Mouse (Mus musculus) embryonic stem cell, embryonic (primary cell): ENCODE results near the gene Pth1r.

ENCODE experiments used
- CTCF ChIA-PET, 4 experiments: fragments of 300-600 bp in 2 of 4; fragments of 350-600 bp in 2 of 4; sonication (Branson Sonifier 250); formaldehyde crosslinking; loops; one replicate each; lab custom pipeline; 2022; ENCODE audit warnings: inconsistent platforms in 2 of 4; lab: Charles Lee
- POLR2A ChIA-PET, 4 experiments: fragments of 300-600 bp in 2 of 4; fragments of 350-600 bp in 2 of 4; sonication (Branson Sonifier 250); formaldehyde crosslinking; loops; one replicate each; lab custom pipeline; 2022; ENCODE audit warnings: antibody characterized with exemption in 4 of 4, inconsistent platforms in 1 of 4; lab: Charles Lee

Gene Pth1r

GRCm38 (mm10) chr9:110738054-110738453 lies 8.9 kb downstream of the Pth1r start:
- CTCF ChIA-PET, result interaction anchor here (0.6 to 2.2 kb wide), 13 partner anchors 9 to 705 kb away, joined by 3 to 9 read pairs (median 4); partner anchors contain the start of gene Pth1r (in 1 of the 4)
- POLR2A ChIA-PET, result interaction anchor here in 2 of 4 experiments (0.7 to 1.4 kb wide), 2 partner anchors 41 to 581 kb away, joined by 3 read pairs; no protein-coding TSS in a partner anchor

GRCm38 (mm10) chr9:110736362-110736761 lies 10.6 kb downstream of the Pth1r start:
- ChIA-PET POLR2A (interaction anchor here in 2 of 4 experiments (0.5 to 1.2 kb wide), 2 partner anchors 70 to 340 kb away, joined by 3 to 4 read pairs; no protein-coding TSS in a partner anchor), CTCF (interaction anchor here in 2 of 4 experiments (1.2 to 2.2 kb wide), 2 partner anchors 45 to 102 kb away, joined by 4 to 5 read pairs; no protein-coding TSS in a partner anchor)

DNA sequence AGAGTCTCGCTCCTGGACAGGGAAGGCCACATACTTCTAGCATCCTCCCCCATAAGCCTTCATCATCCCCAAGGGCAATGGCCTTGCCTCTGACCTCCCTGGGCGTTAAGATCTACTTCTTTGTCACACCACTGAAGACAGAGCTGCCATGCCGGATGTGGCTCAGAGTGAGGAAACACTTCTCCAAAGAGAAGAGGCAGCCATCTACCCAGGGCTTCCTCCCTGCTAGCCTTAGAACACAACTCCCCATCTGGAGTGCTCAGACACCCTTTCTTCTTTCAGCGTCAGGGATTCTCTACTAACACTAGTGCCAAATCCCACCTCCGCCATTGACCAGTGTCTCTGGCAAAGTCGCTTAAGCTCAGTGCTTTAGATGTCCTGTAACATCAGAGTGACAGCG lies 12.8 kb downstream of the Pth1r start:
- ChIA-PET CTCF (interaction anchor here in 2 of 4 experiments (1.3 to 2.0 kb wide), 2 partner anchors 45 to 47 kb away, joined by 3 to 9 read pairs; no protein-coding TSS in a partner anchor), POLR2A (interaction anchor here in 2 of 4 experiments (0.6 to 1.4 kb wide), 6 partner anchors 9 to 1743 kb away, joined by 3 to 5 read pairs (median 3); partner anchors contain the start of genes Nradd (in 1 of the 2) and Pfkfb4 (in 1 of the 2))

DNA sequence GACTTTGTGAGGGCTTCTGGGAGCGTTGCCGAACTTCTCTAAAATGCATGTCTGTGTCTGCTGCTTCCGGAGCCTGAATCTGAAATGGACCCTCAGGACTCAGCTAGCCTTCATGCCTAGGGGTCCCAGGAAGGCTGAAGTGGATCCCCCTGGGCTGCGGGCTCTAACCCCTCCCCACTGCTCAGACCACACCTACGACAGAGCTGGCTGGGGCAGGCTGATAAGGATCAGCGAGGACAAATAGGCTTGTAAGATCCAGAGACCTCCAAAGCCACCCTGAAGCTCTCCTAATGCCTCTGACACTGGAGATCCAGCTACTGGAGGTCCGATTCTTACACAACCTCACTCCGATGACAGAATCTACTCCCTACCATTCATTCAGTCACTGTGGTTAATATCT lies 13.8 kb downstream of the Pth1r start:
- CTCF ChIA-PET, result interaction anchor here (0.6 to 3.7 kb wide), 18 partner anchors 9 to 557 kb away, joined by 3 to 28 read pairs (median 4); partner anchors contain the start of genes Elp6 (in 1 of the 4) and Myl3 (in 1 of the 4)
- POLR2A ChIA-PET, result interaction anchor here in 2 of 4 experiments (0.7 to 1.7 kb wide), 19 partner anchors 9 to 556 kb away, joined by 3 to 18 read pairs (median 4); partner anchors contain the start of genes Myl3 (in 2 of the 2), Als2cl (in 1 of the 2), Epm2aip1 (in 1 of the 2) and Mlh1 (in 1 of the 2)

- ChIA-PET CTCF (interaction anchor here (0.6 to 3.7 kb wide), 23 partner anchors 9 to 557 kb away, joined by 3 to 28 read pairs (median 4); partner anchors contain the start of genes Als2cl (in 1 of the 4), Elp6 (in 1 of the 4), Myl3 (in 1 of the 4) and Nradd (in 1 of the 4)), POLR2A (interaction anchor here in 3 of 4 experiments (0.6 to 1.7 kb wide), 25 partner anchors 8 to 557 kb away, joined by 3 to 18 read pairs (median 4); partner anchors contain the start of genes Myl3 (in 2 of the 3), Als2cl (in 1 of the 3), Epm2aip1 (in 1 of the 3) and Kif9 (in 1 of the 3))
These were observed 14.3 kb downstream of the Pth1r start for GRCm38 (mm10) chr9:110732623-110733022.

- ChIA-PET POLR2A (interaction anchor here in 3 of 4 experiments (0.6 to 1.7 kb wide), 18 partner anchors 10 to 540 kb away, joined by 3 to 18 read pairs (median 4); partner anchors contain the start of genes Myl3 (in 2 of the 3), Als2cl (in 1 of the 3), Epm2aip1 (in 1 of the 3) and Kif9 (in 1 of the 3)), CTCF (interaction anchor here (0.6 to 3.9 kb wide), 21 partner anchors 10 to 558 kb away, joined by 3 to 28 read pairs (median 4); partner anchors contain the start of genes Als2cl (in 1 of the 4), Myl3 (in 1 of the 4), Nradd (in 1 of the 4) and Tmie (in 1 of the 4))
These were observed 15.1 kb downstream of the Pth1r start for GRCm38 (mm10) chr9:110731859-110732258.

- CTCF ChIA-PET, result interaction anchor here in 3 of 4 experiments (0.6 to 3.9 kb wide), 9 partner anchors 8 to 52 kb away, joined by 3 to 28 read pairs (median 3); no protein-coding TSS in a partner anchor
These were observed 17.1 kb downstream of the Pth1r start for GRCm38 (mm10) chr9:110729841-110730240.

DNA sequence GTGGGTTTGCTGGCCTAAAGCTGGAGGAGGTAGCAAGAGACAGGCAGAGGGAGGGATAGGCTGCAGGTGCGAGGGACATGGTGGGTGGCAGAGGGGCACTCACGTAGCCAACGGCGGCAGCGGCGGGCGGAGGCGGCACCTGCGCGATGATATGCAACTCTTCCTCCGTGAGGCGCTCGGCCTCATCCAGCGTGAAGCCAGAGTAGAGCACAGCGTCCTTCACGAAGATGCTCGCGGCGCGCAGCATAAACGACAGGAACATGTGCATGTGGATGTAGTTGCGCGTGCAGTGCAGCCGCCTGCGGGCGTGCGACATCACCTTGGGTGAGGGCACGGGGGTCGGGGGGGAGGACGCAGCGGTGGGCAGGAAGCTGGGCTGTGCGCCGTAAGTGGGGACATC lies 20.1 kb downstream of the Pth1r start:
- CTCF ChIA-PET, result interaction anchor here in 2 of 4 experiments (1.3 to 4.2 kb wide), 4 partner anchors 53 to 144 kb away, joined by 3 to 16 read pairs (median 7); no protein-coding TSS in a partner anchor
- POLR2A ChIA-PET, result no interaction called here

More at GRCm38 (mm10) chr9:110729841-110730240, 17.1 kb downstream of the Pth1r start:
- POLR2A ChIA-PET, result interaction anchor here in 1 of 4 experiments (0.5 kb wide), 1 partner anchor 107 kb away, joined by 3 read pairs; no protein-coding TSS in a partner anchor

DNA sequence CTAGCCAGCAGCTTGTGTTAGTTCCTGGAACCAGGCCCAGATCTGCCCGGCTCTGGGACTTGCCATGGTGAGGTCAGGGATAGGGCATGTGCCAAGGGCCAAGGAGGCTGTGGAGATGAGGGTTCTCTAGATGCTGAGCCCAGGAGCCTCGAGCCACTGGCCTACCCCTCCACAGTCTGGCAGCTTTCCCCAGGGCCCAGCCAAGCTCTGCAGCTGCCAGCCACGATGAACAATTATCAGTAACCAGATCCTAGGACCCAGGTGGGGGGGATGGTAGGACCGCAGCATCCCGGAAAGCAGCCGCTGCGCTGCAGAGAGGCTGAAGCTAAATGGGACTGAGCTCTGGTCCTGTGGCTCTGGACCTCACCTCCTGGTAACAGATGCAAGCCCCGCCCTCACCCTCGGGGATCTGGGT lies 21.2 kb downstream of the Pth1r start:
- ChIA-PET CTCF (interaction anchor here in 3 of 4 experiments (0.6 to 4.2 kb wide), 9 partner anchors 9 to 1884 kb away, joined by 3 to 16 read pairs (median 4); no protein-coding TSS in a partner anchor), POLR2A (interaction anchor here in 1 of 4 experiments (0.8 to 2.4 kb wide), 6 partner anchors 8 to 317 kb away, joined by 3 to 6 read pairs (median 3); partner anchors contain the start of gene Ptpn23)

DNA sequence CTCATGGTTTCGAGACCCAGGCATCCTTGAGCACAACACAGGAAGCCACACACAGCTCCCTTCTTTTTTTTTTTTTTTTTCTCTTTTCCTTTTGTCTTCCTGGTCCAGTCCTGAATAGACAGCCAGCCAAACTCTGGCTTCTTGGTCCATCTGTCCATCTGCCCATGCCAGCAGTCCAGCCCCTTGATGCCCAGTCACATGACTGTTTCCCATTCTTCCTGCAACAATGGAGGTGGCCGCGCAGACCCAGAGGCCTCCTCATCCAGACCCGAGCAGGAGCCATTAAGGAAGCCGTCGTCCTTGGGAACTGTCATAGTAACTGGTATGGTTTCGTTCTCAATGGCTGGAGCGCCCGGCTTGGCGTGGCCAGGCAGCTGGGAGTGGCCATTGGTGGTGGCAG lies 24.9 kb downstream of the Pth1r start:
- ChIA-PET POLR2A (interaction anchor here in 1 of 4 experiments (0.6 kb wide), 1 partner anchor 305 kb away, joined by 3 read pairs; no protein-coding TSS in a partner anchor), CTCF (interaction anchor here (0.5 to 1.3 kb wide), 6 partner anchors 8 to 403 kb away, joined by 3 to 6 read pairs (median 3); no protein-coding TSS in a partner anchor)

DNA sequence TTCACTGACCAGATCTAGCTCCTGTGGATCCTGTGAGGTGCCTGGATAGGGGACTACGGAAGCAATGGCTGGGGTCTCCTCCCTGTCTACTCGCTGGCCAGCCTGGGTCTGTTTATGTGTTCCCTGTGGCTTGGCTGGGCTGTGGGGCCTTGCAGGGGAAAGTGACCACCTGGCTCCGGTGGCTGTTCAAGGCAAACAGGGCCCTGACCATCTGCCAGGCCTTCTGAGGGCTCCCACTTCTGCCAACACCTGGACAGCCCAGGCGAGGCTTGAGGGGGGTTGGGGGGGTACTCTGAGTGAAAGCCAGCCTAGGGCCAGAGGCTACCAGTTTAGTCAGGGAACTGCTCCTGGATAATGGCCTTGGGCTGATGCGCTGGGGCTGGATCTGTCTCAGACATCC lies 27.0 kb downstream of the Pth1r start:
- CTCF ChIA-PET, result interaction anchor here (0.7 to 2.7 kb wide), 5 partner anchors 10 to 62 kb away, joined by 3 to 9 read pairs (median 4); no protein-coding TSS in a partner anchor
- POLR2A ChIA-PET, result interaction anchor here in 1 of 4 experiments (0.5 to 1.6 kb wide), 3 partner anchors 13 to 129 kb away, joined by 3 to 11 read pairs (median 3); no protein-coding TSS in a partner anchor

DNA sequence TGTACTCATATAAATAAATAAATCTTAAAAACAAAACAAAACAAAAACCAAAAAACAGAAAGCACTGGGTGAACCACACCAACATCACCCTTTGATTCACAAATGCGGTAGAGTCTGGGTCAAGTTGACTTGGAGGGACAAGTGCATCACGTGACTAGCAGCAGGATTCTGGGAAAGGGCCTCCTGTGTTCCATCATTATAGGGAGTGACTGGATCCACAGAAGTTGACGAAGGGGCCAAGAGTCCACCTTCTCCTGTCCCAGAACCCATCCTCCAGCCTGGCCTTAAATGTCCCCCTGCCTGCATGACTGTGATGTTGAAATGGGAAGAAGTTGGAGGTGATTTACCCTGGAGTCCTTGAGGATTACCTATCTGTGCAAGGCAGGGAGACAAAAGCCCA lies 28.1 kb downstream of the Pth1r start:
- POLR2A ChIA-PET, result interaction anchor here in 1 of 4 experiments (1.6 kb wide), 1 partner anchor 14 kb away, joined by 3 read pairs; no protein-coding TSS in a partner anchor
- CTCF ChIA-PET, result interaction anchor here in 2 of 4 experiments (1.3 to 2.7 kb wide), 2 partner anchors 11 to 63 kb away, joined by 3 to 9 read pairs; no protein-coding TSS in a partner anchor

DNA sequence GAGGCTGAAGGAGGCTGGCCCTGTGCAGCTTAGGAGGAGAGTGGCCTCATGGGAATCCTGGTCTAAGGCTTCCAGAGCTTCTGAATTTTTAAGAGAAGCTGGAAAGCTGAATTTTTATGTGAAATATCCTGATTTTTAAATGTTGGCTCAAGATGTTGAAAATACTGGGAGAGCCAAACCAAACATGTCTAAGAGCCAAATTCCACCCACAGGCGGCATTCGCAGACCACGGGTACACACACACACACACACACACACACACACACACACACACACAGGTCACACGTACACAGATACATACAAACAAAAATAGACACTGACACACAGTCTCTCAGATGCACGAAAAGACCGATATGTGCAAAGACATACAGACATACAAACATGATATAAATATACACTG lies 28.9 kb downstream of the Pth1r start:
- POLR2A ChIA-PET, result interaction anchor here in 1 of 4 experiments (1.0 kb wide), 2 partner anchors 15 to 147 kb away, joined by 3 to 4 read pairs; no protein-coding TSS in a partner anchor

DNA sequence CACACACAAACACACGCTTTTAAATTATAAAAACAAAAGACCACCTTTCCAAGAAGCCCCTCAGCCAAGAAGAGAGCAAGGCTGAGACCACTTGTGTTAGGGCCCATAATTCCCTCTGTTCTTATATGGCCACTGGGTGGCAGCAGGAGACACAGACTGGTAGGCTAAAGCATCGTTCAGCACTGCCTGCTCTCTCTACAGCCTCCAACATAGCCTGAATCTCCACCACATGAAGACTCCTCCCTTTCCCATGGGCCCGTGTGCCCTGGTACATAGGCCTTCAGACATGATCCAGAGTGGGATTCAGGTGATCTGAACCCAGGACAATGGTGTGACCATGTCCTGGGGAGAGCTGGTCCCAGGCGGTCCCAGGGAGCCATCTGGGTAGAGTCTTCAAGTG lies 30.2 kb downstream of the Pth1r start:
- ChIA-PET POLR2A (interaction anchor here in 3 of 4 experiments (0.6 to 1.0 kb wide), 6 partner anchors 60 to 567 kb away, joined by 3 to 4 read pairs (median 3); partner anchors contain the start of gene Ccdc12 (in 1 of the 3)), CTCF (interaction anchor here (0.5 to 3.4 kb wide), 20 partner anchors 9 to 866 kb away, joined by 3 to 28 read pairs (median 4); no protein-coding TSS in a partner anchor)

More for the DNA sequence above, 28.9 kb downstream of the Pth1r start:
- CTCF ChIA-PET, result interaction anchor here in 1 of 4 experiments (3.4 kb wide), 1 partner anchor 63 kb away, joined by 28 read pairs; no protein-coding TSS in a partner anchor

DNA sequence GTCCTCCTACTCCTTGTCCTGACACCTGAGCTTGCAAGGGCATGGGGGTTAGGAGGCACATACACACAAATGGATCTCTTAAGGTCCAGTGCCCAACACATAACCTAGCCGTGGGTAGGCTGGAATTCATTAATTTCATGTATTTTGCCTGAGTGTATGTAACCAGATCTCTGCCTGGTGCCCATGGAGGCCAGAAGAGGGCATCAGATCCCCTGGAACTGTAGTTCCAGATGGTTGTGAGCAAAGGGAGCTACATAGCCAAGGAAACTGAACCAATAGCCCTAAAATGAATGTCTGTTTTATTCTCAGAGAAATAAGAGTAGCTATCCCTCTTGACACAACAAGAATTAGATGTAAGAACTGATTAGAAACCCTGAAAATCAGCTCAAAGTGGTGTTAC lies 31.5 kb downstream of the Pth1r start:
- ChIA-PET CTCF (interaction anchor here in 3 of 4 experiments (0.7 to 3.4 kb wide), 10 partner anchors 10 to 199 kb away, joined by 3 to 28 read pairs (median 4); no protein-coding TSS in a partner anchor), POLR2A (interaction anchor here in 2 of 4 experiments (0.8 to 1.5 kb wide), 3 partner anchors 9 to 66 kb away, joined by 3 to 6 read pairs (median 4); no protein-coding TSS in a partner anchor)

GRCm38 (mm10) chr9:110713389-110713788 lies 33.6 kb downstream of the Pth1r start:
- CTCF ChIA-PET, result interaction anchor here (0.5 to 3.2 kb wide), 8 partner anchors 17 to 625 kb away, joined by 3 to 26 read pairs (median 4); no protein-coding TSS in a partner anchor
- POLR2A ChIA-PET, result interaction anchor here in 2 of 4 experiments (0.6 to 1.5 kb wide), 5 partner anchors 21 to 307 kb away, joined by 3 read pairs; partner anchors contain the start of genes Nradd (in 1 of the 2) and Prss43 (in 1 of the 2)

GRCm38 (mm10) chr9:110712545-110712944 lies 34.4 kb downstream of the Pth1r start:
- CTCF ChIA-PET, result interaction anchor here in 3 of 4 experiments (0.6 to 1.8 kb wide), 3 partner anchors 69 to 285 kb away, joined by 3 to 6 read pairs (median 4); no protein-coding TSS in a partner anchor
- POLR2A ChIA-PET, result interaction anchor here in 3 of 4 experiments (0.6 to 1.5 kb wide), 4 partner anchors 51 to 1796 kb away, joined by 3 read pairs; partner anchors contain the start of genes Nbeal2 (in 1 of the 3) and Nradd (in 1 of the 3)
